Comparison of ENCODE assay signal across 15 mouse cellular contexts in genomic region chr2:150637702-150638369, GRCm38 (mm10). TPM values are rescaled to one million over a fixed set of nuclear protein-coding genes. Genes with fewer than 3 reads are reported as not detected.
DNase-seq lines count a peak whose midpoint lies in the region; ATAC-seq and TF ChIP-seq lines count a peak whose summit lies in the region.
"Had no signal": no experiment of that assay in that cellular context is flagged by ENCODE, and none has a peak within 500 bp of the region (broad histone marks: within the 10 kb centered on the region; RNA-seq: fewer than 3 reads in every experiment).

No protein-coding gene starts in this region.

- H3K9me3 ChIP-seq in E14TG2a.4 (ENCODE audit: low read length) = peaks cover 23% of the 10 kb centered on the region
- H3K9me3 ChIP-seq in forebrain, embryonic 16.5 days (ENCODE audit: control insufficient read depth, low read length) = no peaks in the 10 kb centered on the region
- no peaks in the 10 kb centered on the region for H3K9me3 ChIP-seq in midbrain, embryonic 11.5 days (ENCODE audit: control insufficient read depth, low read length)
- H3K9me3 ChIP-seq: intestine, embryonic 15.5 days had no signal

- no peak overlapping the region for H3K9ac ChIP-seq in forebrain, embryonic 16.5 days (replicated peaks; ENCODE audit: low read depth, low read length)
- H3K9ac ChIP-seq in midbrain, embryonic 11.5 days (ENCODE audit: low read length) = peak overlapping the region; percentile 36; the same call in 1 of the 2 replicates
- H3K9ac ChIP-seq: intestine, embryonic 15.5 days had no signal

- peak overlapping the region; percentile 74 for H3K4me3 ChIP-seq in E14TG2a.4 (replicated peaks; ENCODE audit: low read length)
- H3K4me3 ChIP-seq in forebrain, embryonic 16.5 days (replicated peaks; ENCODE audit: low read length) = no peak overlapping the region
- H3K4me3 ChIP-seq in midbrain, embryonic 11.5 days (ENCODE audit: low read depth, low read length) = no peak overlapping the region
- H3K4me3 ChIP-seq: intestine, embryonic 15.5 days had no signal

- H3K4me2 ChIP-seq in forebrain, embryonic 16.5 days (ENCODE audit: low read length) = no peak overlapping the region
- H3K4me2 ChIP-seq in midbrain, embryonic 11.5 days = peak overlapping the region; percentile 22; the same call in 1 of the 2 replicates
- H3K4me2 ChIP-seq: heart, embryonic 11.5 days; intestine, embryonic 15.5 days had no signal

- no peaks in the 10 kb centered on the region for H3K36me3 ChIP-seq in E14TG2a.4 (ENCODE audit: insufficient read depth, low read length)
- H3K36me3 ChIP-seq in forebrain, embryonic 16.5 days (ENCODE audit: control insufficient read depth, insufficient read depth) = no peaks in the 10 kb centered on the region
- no peaks in the 10 kb centered on the region for H3K36me3 ChIP-seq in midbrain, embryonic 11.5 days (ENCODE audit: control insufficient read depth, insufficient read depth, low read length)
- H3K36me3 ChIP-seq: intestine, embryonic 15.5 days had no signal

- H3K4me1 ChIP-seq in E14TG2a.4 (replicated peaks; ENCODE audit: low read depth, low read length) = peaks cover 43% of the 10 kb centered on the region
- peaks cover 15% of the 10 kb centered on the region for H3K4me1 ChIP-seq in forebrain, embryonic 16.5 days (replicated peaks; ENCODE audit: control insufficient read depth, insufficient read depth, low read length)
- peaks cover 16% of the 10 kb centered on the region for H3K4me1 ChIP-seq in midbrain, embryonic 11.5 days (ENCODE audit: control insufficient read depth, insufficient read depth, low read length)
- H3K4me1 ChIP-seq: intestine, embryonic 15.5 days had no signal

- peak; percentile 78 for ATAC-seq in forebrain, embryonic 16.5 days
- peak; percentile 87 for ATAC-seq in midbrain, embryonic 11.5 days (ENCODE audit: low FRiP score)
- ATAC-seq: intestine, embryonic 15.5 days; lung, postnatal 0 days had no signal

- intact Hi-C loops in heart, postnatal 14 days (cut with DNase I) = no loop called here

- DNase-seq in ZHBTc4 (ENCODE audit: low read depth, low spot score) = peak; percentile 80
- DNase-seq in midbrain, embryonic 11.5 days (ENCODE audit: low spot score, missing footprints) = no peak
- DNase-seq in heart, postnatal 14 days = no peak
- no peak for DNase-seq in adrenal gland, adult (ENCODE audit: inconsistent age in 2 of 2, low spot score in 1 of 2)
- DNase-seq in lung, postnatal 10 days = no peak
- no peak for DNase-seq in B cell, adult 2 months
- DNase-seq: retina, postnatal 1 day had no signal

- no peak for TF ChIP-seq CTCF in E14TG2a.4 (conservative IDR thresholded peaks at IDR 0.05; ENCODE audit: low read length)

- H3K27me3 ChIP-seq in E14TG2a.4 (ENCODE audit: insufficient read depth, low read length) = no peaks in the 10 kb centered on the region
- H3K27me3 ChIP-seq in forebrain, embryonic 16.5 days (replicated peaks; ENCODE audit: control insufficient read depth, insufficient read depth, low read length) = no peaks in the 10 kb centered on the region
- no peaks in the 10 kb centered on the region for H3K27me3 ChIP-seq in midbrain, embryonic 11.5 days (ENCODE audit: control insufficient read depth, insufficient read depth, low read length)
- H3K27me3 ChIP-seq: CH12.LX; intestine, embryonic 15.5 days had no signal

- peak overlapping the region; percentile 53 for H3K27ac ChIP-seq in forebrain, embryonic 16.5 days (ENCODE audit: low read length)
- peak overlapping the region; percentile 35; the same call in 1 of the 2 replicates for H3K27ac ChIP-seq in midbrain, embryonic 11.5 days (ENCODE audit: low read depth, low read length)
- H3K27ac ChIP-seq: intestine, embryonic 15.5 days had no signal

- WGBS in forebrain, embryonic 16.5 days = 25% methylated on average over 6 of the region's 6 CpGs
- WGBS in midbrain, embryonic 11.5 days = 44% methylated on average over 6 of the region's 6 CpGs

RNA-seq across cellular contexts. Expression of gene Apmap, which starts 29.5 kb away (rescaled TPM):
- polyA plus RNA-seq in forebrain, embryonic 16.5 days (2015; fragmentation: Nextera tagmentation; extraction: Ambion mirVana) = 42.2 and 44.4 TPM in 2 replicates
- 36.9 and 37.7 TPM in 2 replicates for polyA plus RNA-seq in midbrain, embryonic 11.5 days (2014; fragmentation: Nextera tagmentation; extraction: Ambion mirVana)
- total RNA-seq in heart, postnatal 14 days (2021) = 10 to 100 TPM; 46.6 to 48.6 TPM

RNA-seq across cellular contexts. Expression of gene Acss1, which starts 30.5 kb away (rescaled TPM):
- polyA plus RNA-seq in forebrain, embryonic 16.5 days (2015; fragmentation: Nextera tagmentation; extraction: Ambion mirVana) = 21.9 and 22.2 TPM in 2 replicates
- 20.5 and 21.5 TPM in 2 replicates for polyA plus RNA-seq in midbrain, embryonic 11.5 days (2014; fragmentation: Nextera tagmentation; extraction: Ambion mirVana)
- 100 to 1,000 TPM; 121 to 136 TPM for total RNA-seq in heart, postnatal 14 days (2021)

RNA-seq across cellular contexts. Expression of gene Vsx1, which starts 51.3 kb away (rescaled TPM):
- not detected in 2 replicates for polyA plus RNA-seq in forebrain, embryonic 16.5 days (2015; fragmentation: Nextera tagmentation; extraction: Ambion mirVana)
- polyA plus RNA-seq in midbrain, embryonic 11.5 days (2014; fragmentation: Nextera tagmentation; extraction: Ambion mirVana) = 0.31 and 0.33 TPM in 2 replicates
- not detected for total RNA-seq in heart, postnatal 14 days (2021)
- total RNA-seq: CH12.LX; layer of hippocampus, adult 8-10 months had no signal
- polyA plus RNA-seq: heart, embryonic 11.5 days; intestine, embryonic 15.5 days; limb, embryonic 11.5 days; lung, postnatal 0 days had no signal
